Mouse (Mus musculus): ENCODE results near the gene Vtcn1. TPM values are rescaled to one million over a fixed set of nuclear protein-coding genes. Genes with fewer than 3 reads are reported as not detected.

Vtcn1 gene
- polyA plus RNA-seq, 1 experiment, result not detected

DNA sequence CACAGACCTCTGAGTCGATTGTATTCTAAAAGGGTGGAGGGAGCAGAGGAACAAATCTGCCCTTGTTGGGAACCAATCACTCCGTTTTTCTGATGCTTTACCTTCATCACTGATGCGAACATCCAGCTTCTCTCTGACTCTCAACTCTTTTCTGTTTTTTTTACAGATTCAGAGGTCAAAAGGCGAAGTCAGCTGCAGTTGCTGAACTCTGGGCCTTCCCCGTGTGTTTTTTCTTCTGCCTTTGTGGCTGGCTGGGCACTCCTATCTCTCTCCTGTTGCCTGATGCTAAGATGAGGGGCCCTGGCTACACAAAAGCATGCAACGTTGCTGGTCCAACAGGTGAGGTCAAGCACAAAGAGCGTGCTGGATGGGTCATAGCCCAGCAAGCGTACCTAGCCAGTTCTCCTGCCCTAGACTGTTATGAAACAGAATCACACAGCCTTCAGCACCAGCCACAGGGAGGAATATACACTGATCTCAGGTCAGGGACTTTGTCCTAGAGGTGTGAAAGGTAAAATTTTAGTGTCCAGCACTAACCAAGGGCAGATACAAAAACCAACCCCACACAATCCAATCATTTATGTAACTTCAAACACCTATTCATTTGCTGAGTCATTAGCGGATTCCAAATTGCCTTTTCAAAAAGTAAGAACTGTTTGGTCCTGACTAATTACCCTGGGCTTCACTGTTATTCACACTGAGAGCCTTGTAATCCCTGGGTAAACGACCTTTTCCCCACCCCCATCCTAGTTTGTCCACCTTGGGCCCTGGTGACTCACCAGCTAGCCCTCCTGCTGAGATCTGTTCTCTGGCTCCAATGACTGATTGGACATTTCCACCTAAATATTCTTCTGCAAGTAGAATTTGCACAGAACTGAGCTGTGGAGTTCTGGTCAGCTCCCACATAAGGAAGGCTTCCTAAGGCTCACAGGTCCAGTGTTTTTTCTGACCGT is 67.4 kb downstream of the Vtcn1 start:
- 73% methylated on average over 11 of the region's 11 CpGs for WGBS

GRCm38 (mm10) chr3:100895500-100895899 is 70.2 kb downstream of the Vtcn1 start:
- Histone ChIP-seq H3K4me1 (ENCODE audit: control insufficient read depth, insufficient read depth, low read length) (no peaks in the 10 kb centered on the region), H3K27ac (ENCODE audit: control insufficient read depth, insufficient read depth, low read depth, low read length, poor library complexity) (no peak overlapping the region), H3K4me3 (replicated peaks; ENCODE audit: control insufficient read depth, low read depth, low read length) (no peak overlapping the region)
- WGBS, result 81% methylated on average over 6 of the region's 6 CpGs
- TF ChIP-seq POLR2A (IDR thresholded peaks at IDR 0.05; ENCODE audit: borderline replicate concordance, control insufficient read depth, low read depth, low read length) (no peak), CTCF (IDR thresholded peaks at IDR 0.05; ENCODE audit: control insufficient read depth, insufficient read depth, low read length) (no peak)

More for the DNA sequence above, 67.4 kb downstream of the Vtcn1 start:
- TF ChIP-seq POLR2A (IDR thresholded peaks at IDR 0.05; ENCODE audit: borderline replicate concordance, control insufficient read depth, low read depth, low read length), result no peak
- no peak for TF ChIP-seq CTCF (IDR thresholded peaks at IDR 0.05; ENCODE audit: control insufficient read depth, insufficient read depth, low read length)
- no peaks in the 10 kb centered on the region for H3K4me1 ChIP-seq (ENCODE audit: control insufficient read depth, insufficient read depth, low read length)
- H3K4me3 ChIP-seq (replicated peaks; ENCODE audit: control insufficient read depth, low read depth, low read length), result no peak overlapping the region
- H3K27ac ChIP-seq (ENCODE audit: control insufficient read depth, insufficient read depth, low read depth, low read length, poor library complexity), result no peak overlapping the region

- Histone ChIP-seq H3K4me3 (replicated peaks; ENCODE audit: control insufficient read depth, low read depth, low read length) (no peak overlapping the region), H3K4me1 (ENCODE audit: control insufficient read depth, insufficient read depth, low read length) (no peaks in the 10 kb centered on the region), H3K27ac (ENCODE audit: control insufficient read depth, insufficient read depth, low read depth, low read length, poor library complexity) (no peak overlapping the region)
- no peak for TF ChIP-seq CTCF (IDR thresholded peaks at IDR 0.05; ENCODE audit: control insufficient read depth, insufficient read depth, low read length)
- no peak for TF ChIP-seq POLR2A (IDR thresholded peaks at IDR 0.05; ENCODE audit: borderline replicate concordance, control insufficient read depth, low read depth, low read length)
- WGBS, result 4% methylated on average over 6 of the region's 6 CpGs
These were observed 80.9 kb downstream of the Vtcn1 start for GRCm38 (mm10) chr3:100906128-100906527.

DNA sequence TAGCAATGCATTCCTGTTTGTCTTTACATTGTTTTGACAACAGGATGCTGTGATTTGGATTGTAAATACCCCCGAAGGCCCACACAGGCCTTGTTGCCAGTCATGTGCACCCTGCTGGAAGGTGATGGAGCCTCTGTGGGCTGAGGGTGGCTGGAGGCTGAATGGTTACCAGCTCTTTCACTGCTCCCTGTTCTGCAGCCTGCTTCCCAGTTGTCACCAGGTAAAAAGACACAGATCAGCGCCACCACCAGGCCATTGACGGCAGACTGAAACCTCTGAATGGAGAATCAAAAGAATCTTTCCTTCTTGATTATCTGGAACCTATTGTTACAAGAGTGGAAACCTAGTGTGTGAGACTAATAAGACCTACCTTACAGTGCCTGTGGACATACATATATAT is 81.7 kb downstream of the Vtcn1 start:
- Histone ChIP-seq H3K27ac (ENCODE audit: control insufficient read depth, insufficient read depth, low read depth, low read length, poor library complexity) (no peak overlapping the region), H3K4me3 (replicated peaks; ENCODE audit: control insufficient read depth, low read depth, low read length) (no peak overlapping the region), H3K4me1 (ENCODE audit: control insufficient read depth, insufficient read depth, low read length) (no peaks in the 10 kb centered on the region)
- TF ChIP-seq CTCF (IDR thresholded peaks at IDR 0.05; ENCODE audit: control insufficient read depth, insufficient read depth, low read length) (no peak), POLR2A (IDR thresholded peaks at IDR 0.05; ENCODE audit: borderline replicate concordance, control insufficient read depth, low read depth, low read length) (no peak)
- WGBS, result 40% methylated on average over 3 of the region's 3 CpGs

DNA sequence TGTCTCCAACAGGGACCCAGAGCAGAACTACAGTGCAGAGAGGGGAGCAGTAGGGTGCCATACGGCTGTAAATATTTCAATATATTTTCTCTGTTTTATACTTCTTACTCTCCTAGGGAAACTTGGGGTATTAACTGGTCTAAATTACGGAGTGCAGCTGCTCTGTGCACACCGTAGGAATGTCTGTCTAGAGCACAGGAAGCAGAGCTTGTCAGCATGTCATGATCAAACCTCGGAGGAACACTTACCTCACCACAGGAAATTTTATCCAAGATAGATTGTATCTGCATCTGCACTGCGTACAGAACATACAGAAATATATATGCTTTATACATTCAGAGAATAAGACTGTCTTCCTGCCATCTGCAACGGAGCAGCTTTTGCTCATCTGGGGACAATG is 83.3 kb downstream of the Vtcn1 start:
- no peak overlapping the region for H3K4me3 ChIP-seq (replicated peaks; ENCODE audit: control insufficient read depth, low read depth, low read length)
- 7% methylated on average over 6 of the region's 6 CpGs for WGBS
- no peak overlapping the region for H3K27ac ChIP-seq (ENCODE audit: control insufficient read depth, insufficient read depth, low read depth, low read length, poor library complexity)
- TF ChIP-seq POLR2A (IDR thresholded peaks at IDR 0.05; ENCODE audit: borderline replicate concordance, control insufficient read depth, low read depth, low read length) (no peak), CTCF (IDR thresholded peaks at IDR 0.05; ENCODE audit: control insufficient read depth, insufficient read depth, low read length) (no peak)
- H3K4me1 ChIP-seq (ENCODE audit: control insufficient read depth, insufficient read depth, low read length), result no peaks in the 10 kb centered on the region

- Histone ChIP-seq H3K4me3 (replicated peaks; ENCODE audit: control insufficient read depth, low read depth, low read length) (no peak overlapping the region), H3K4me1 (ENCODE audit: control insufficient read depth, insufficient read depth, low read length) (no peaks in the 10 kb centered on the region), H3K27ac (ENCODE audit: control insufficient read depth, insufficient read depth, low read depth, low read length, poor library complexity) (no peak overlapping the region)
- WGBS, result 79% methylated on average over 5 of the region's 5 CpGs
- TF ChIP-seq POLR2A (IDR thresholded peaks at IDR 0.05; ENCODE audit: borderline replicate concordance, control insufficient read depth, low read depth, low read length), result no peak
- no peak for TF ChIP-seq CTCF (IDR thresholded peaks at IDR 0.05; ENCODE audit: control insufficient read depth, insufficient read depth, low read length)
These were observed 85.4 kb downstream of the Vtcn1 start for GRCm38 (mm10) chr3:100910621-100911020.

DNA sequence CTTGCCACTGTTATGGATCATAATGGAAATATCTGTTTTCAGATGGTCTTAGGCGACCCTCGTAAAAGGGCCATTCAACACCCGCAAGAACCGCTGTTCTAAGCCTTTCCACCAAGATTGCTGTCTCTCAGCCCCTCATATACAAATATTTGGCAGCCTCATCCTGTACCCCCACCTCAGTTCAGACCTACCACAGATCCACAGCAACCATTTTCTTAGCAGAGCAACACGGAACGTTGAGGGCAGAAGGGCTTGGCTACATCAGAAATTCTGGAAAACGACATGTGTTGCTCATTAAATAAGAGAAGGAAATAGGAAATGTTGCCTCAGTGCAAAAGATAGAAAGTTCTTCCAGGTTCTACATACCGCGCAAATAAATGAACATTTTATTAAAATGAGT is 85.8 kb downstream of the Vtcn1 start:
- 82% methylated on average over 9 of the region's 9 CpGs for WGBS
- TF ChIP-seq CTCF (IDR thresholded peaks at IDR 0.05; ENCODE audit: control insufficient read depth, insufficient read depth, low read length) (no peak), POLR2A (IDR thresholded peaks at IDR 0.05; ENCODE audit: borderline replicate concordance, control insufficient read depth, low read depth, low read length) (no peak)
- Histone ChIP-seq H3K4me3 (replicated peaks; ENCODE audit: control insufficient read depth, low read depth, low read length) (no peak overlapping the region), H3K27ac (ENCODE audit: control insufficient read depth, insufficient read depth, low read depth, low read length, poor library complexity) (no peak overlapping the region), H3K4me1 (ENCODE audit: control insufficient read depth, insufficient read depth, low read length) (no peaks in the 10 kb centered on the region)

DNA sequence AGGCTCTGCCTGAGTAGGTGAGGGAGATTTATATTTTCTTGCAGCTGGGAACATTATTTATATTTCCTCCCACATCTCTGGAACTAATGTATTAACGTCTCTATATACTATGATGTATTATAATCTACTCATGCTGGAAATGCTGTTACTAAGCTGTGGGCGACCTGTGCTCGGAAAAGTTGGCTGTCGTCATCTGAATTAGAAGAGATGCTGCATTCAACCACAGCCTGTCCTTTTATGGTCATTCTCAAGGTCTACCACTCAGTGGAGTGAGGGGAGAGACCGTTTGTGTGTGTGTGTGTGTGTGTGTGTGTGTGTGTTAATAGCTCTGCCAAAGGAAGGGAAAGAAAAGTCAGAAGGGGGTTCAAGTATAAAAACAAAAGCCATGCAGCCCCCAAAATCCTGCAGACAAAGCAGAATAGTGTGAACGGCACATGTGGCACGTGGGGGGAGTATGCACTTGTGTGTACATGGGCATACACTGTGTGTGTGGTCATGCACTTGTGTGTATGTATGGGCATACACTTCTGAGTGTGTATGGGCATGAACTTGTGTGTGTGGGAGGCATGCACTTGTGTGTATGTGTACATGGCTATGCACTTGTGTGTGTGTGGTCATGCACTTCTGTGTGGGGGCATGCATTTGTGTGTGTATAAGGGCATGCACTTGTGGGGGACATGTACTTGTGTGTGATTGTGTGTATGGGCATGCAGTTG is 86.4 kb downstream of the Vtcn1 start:
- 72% methylated on average over 7 of the region's 7 CpGs for WGBS
- no peak overlapping the region for H3K4me3 ChIP-seq (replicated peaks; ENCODE audit: control insufficient read depth, low read depth, low read length)
- no peak overlapping the region for H3K27ac ChIP-seq (ENCODE audit: control insufficient read depth, insufficient read depth, low read depth, low read length, poor library complexity)
- no peaks in the 10 kb centered on the region for H3K4me1 ChIP-seq (ENCODE audit: control insufficient read depth, insufficient read depth, low read length)
- TF ChIP-seq CTCF (IDR thresholded peaks at IDR 0.05; ENCODE audit: control insufficient read depth, insufficient read depth, low read length) (no peak), POLR2A (IDR thresholded peaks at IDR 0.05; ENCODE audit: borderline replicate concordance, control insufficient read depth, low read depth, low read length) (no peak)

All from bone marrow, adult 2 months (tissue).